Mouse (Mus musculus): ENCODE data around the gene Lhx3.

The Lhx3 gene

GRCm38 (mm10) chr2:26201926-26202848, 5.9 kb downstream of the Lhx3 start:
- no peak for DNase-seq

GRCm38 (mm10) chr2:26198488-26198887, 9.6 kb downstream of the Lhx3 start:
- DNase-seq, result no peak

- no peak for DNase-seq
Observed at GRCm38 (mm10) chr2:26194552-26195339, 13.3 kb downstream of the Lhx3 start.

- DNase-seq, result no peak
Observed at GRCm38 (mm10) chr2:26188517-26188916, 19.6 kb downstream of the Lhx3 start.

- no peak for DNase-seq
Observed at GRCm38 (mm10) chr2:26184352-26184751, 23.7 kb downstream of the Lhx3 start.

DNA sequence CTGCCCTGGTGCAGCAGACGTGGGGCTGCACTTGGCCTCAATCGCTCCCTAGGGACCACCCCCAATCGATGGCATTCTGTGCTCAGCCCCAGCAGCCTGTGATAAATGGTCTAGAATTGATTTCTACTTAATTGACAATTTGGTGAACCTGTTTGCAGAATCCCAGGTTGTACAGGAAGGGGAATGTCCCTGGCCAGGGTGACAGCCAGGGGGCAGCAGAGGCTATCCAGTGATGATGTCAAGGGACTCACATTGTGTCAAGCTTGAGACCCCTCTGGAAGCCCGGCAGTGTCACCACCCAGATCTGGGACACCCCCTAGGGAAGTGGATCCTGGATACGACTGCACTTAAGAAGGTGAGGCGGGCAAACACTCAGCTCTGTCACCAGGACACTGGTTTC, 25.4 kb downstream of the Lhx3 start:
- DNase-seq, result peak in 1 of 2 experiments; percentile 37

DNA sequence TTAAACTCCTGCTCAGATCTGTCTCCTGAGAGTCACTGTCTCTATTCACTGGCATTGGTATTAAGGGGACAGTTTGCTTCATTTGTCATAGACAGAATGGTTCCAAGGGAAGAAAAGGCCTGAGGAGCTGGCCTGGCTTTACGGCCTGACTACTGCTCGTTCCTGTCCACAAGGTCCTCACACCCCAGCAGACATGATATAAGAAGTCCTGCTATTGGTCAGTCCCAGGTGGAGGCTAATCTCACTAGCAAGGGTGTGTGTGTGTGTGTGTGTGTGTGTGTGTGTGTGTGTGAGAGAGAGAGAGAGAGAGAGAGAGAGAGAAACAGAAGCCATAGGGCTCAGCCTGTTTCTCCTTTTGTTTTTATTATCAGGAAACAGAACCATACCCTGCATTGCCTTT, 30.9 kb downstream of the Lhx3 start:
- DNase-seq, result no peak

GRCm38 (mm10) chr2:26176731-26177130, 31.4 kb downstream of the Lhx3 start:
- DNase-seq, result no peak

- DNase-seq, result no peak
Observed at GRCm38 (mm10) chr2:26175191-26175590, 32.9 kb downstream of the Lhx3 start.

DNA sequence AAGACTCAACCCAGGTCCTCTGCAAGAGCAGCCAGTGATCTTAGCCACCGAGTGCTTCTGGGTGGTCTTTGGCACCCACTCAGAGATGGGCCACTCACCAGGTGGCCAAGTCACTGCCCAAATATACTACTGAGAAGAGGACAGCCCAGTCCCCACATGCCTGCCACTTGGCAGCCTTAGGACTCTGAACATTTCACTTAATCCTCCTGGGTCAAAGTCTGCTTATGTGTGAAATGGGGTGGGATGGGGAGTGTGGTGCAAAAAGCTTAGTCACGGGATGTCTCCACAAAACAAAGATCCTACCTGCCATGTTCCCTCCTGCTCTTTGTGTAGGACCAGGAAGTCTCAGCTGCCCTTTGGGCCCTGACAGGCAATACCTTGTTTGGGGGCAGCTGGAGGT, 35.9 kb downstream of the Lhx3 start:
- DNase-seq, result no peak

DNA sequence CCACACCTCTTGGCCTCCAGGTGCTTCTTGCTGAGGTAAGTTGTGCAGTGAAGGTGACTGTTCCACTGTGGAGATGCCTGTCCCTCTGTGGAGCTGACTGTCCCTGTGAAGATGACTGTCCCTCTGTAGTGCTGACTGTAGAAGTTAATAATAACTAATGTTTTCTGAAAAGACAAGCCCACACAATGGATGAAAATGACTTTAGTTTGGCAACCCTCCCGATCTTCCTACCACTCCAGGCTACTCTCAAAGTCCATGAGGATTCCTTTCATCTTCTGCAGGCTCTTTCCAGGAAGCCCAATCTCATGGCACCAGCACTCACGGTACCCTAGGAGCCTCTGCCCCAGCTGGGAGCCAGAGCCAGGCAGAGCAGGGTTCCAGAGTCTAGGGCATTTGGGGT, 37.7 kb downstream of the Lhx3 start:
- DNase-seq, result no peak

DNA sequence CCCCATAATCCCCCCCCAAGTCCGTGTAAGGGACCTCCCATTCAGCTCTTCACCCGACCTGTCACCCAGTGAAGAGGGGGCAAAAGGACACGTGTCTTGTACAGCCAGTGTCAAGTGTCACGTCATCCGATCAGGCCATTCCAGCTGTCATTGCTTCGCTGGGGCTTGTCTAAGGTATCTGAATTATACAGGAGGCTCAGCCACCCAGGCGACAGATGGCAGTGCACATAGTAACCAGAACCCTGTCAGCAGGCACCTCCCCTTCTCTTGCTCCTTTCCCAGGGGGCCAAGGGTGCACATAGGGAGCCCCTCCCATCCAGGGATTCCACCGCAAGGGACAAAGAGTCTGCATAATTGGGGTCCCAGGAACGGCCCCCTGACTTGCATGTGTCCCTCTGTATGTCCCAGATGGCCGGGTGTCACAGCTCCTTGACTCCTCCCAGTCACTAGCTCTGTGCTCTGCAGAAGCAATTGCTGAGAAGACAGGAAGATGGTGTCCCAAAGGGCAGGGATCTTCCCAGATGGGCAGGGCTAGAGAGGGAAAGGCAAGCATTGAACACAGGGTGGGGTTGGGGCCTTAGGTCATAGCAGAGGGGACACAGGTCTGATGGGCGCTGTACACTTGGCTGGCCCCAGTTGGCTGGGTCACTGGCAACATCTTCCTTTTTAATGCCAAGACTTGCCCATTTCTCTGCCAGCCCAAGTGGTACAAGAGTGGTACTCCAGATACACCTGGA, 39.1 kb downstream of the Lhx3 start:
- DNase-seq, result no peak

GRCm38 (mm10) chr2:26166890-26167289, 41.2 kb downstream of the Lhx3 start:
- DNase-seq, result no peak

DNA sequence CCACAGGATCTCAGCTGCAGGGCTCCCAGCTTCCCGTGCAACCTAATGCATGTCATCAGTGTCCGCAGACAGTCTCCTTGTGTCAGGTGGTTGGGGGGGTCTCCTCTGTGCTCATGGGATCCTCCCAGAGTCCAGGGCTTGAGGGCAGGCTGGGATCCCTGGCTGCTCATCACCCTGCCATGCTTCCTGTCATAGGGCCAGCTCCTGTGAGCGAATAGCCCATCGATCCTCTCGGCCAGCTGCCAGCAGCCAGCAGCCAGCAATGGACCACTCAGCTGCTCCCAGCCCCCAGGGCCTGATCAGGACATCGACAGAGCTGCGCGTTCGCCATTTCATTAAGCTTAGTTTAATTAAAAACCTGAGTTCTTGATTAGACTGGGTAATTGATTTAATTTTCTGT, 50.0 kb downstream of the Lhx3 start:
- no peak for DNase-seq

- no peak for DNase-seq
Observed at GRCm38 (mm10) chr2:26156191-26156977, 51.7 kb downstream of the Lhx3 start.

DNA sequence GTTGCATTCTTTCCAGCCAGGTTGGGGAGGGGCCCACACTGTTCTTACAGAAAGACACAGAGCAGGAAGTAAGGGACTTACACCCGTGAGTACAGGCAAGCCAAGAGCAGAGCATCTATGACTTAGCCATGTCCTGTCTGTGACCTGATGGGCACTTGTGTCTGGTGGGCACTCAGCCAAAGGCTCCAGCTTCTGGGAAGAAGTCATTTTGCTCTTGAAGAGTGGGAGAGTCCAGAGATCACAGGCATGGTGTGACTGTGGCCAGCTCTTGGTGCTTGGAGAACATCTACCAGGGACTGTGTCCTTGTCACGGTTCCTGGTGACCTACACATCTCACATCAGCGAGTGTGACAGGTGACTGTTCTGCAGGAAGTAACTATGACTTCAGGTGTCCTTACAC, 52.4 kb downstream of the Lhx3 start:
- DNase-seq, result no peak

DNA sequence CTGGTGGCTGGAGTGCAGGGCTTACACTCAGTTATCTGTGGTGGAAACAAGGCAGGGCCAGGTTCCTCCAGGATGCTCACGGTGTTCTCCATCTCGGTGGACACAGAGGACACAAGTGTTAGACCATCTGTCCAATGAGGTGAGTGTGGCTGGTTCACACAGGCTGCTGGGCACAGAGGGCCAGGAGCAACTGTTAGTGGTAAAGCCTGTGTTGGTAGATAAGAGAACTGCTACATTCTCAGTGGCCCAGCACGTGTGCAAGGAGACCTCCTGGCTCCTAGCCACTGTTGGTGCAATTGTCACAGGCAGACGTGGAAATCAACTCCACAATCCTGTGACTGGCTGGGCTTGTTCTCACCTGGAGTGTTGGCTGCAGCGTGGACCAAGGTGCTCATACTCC, 53.5 kb downstream of the Lhx3 start:
- DNase-seq, result no peak

DNA sequence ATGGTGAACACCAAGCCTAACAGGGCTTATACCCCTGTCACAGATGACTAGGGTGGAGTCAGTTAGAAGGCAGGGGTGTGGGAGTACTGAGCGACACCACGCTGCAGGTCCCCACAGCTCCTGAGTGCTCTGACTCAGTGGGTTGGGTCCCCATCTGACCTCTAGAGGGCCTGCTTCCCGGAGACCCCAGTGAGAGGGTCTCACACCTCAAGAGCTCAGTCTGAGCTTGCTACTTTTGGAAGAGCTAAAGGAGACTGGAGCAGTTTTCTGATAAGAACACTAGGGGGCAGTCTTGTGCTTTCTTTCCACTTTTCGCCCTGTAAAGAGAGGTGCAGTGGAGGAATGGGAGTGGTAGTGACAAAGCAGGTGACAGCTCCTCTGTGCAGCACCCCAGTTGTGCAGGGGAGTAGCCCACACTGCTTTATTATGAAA, 54.2 kb downstream of the Lhx3 start:
- no peak for DNase-seq

GRCm38 (mm10) chr2:26153295-26153694, 54.8 kb downstream of the Lhx3 start:
- DNase-seq, result peak in 1 of 2 experiments; percentile 33
